Mouse (Mus musculus): ENCODE data around the gene Gucy2e. TPM values are rescaled to one million over a fixed set of nuclear protein-coding genes. Genes with fewer than 3 reads are reported as not detected.

Gucy2e gene
- polyA plus RNA-seq, 1 experiment from 2014 or later: 0.68 TPM

GRCm38 (mm10) chr11:69169313-69169712 lies 67.5 kb downstream of the Gucy2e start:
- no peak for ATAC-seq
- Histone ChIP-seq H3K27ac (ENCODE audit: low read length) (no peak overlapping the region), H3K9ac (replicated peaks; ENCODE audit: low read depth, low read length) (no peak overlapping the region), H3K27me3 (replicated peaks; ENCODE audit: control insufficient read depth, insufficient read depth, low read length) (no peaks in the 10 kb centered on the region), H3K4me3 (replicated peaks; ENCODE audit: low read length) (no peak overlapping the region), H3K4me2 (ENCODE audit: low read length) (no peak overlapping the region), H3K9me3 (ENCODE audit: control insufficient read depth, low read length) (no peaks in the 10 kb centered on the region), H3K36me3 (ENCODE audit: control insufficient read depth, insufficient read depth) (no peaks in the 10 kb centered on the region), H3K4me1 (replicated peaks; ENCODE audit: control insufficient read depth, insufficient read depth, low read length) (no peaks in the 10 kb centered on the region)
- 73% methylated on average over 12 of the region's 12 CpGs for WGBS

Other genes starting within 250 kb of the Gucy2e start
- gene Pfas, start 228.6 kb downstream of the Gucy2e start, polyA plus RNA-seq (2015; fragmentation: Nextera tagmentation; extraction: Ambion mirVana): 21.7 and 24.7 TPM in 2 replicates
- gene Ctc1, start 221.1 kb downstream of the Gucy2e start, polyA plus RNA-seq (2015; fragmentation: Nextera tagmentation; extraction: Ambion mirVana): 70.1 and 79.1 TPM in 2 replicates
- gene Aurkb, start 191.4 kb downstream of the Gucy2e start, polyA plus RNA-seq (2015; fragmentation: Nextera tagmentation; extraction: Ambion mirVana): 56.7 and 68.2 TPM in 2 replicates
- gene Borcs6, start 177.3 kb downstream of the Gucy2e start, polyA plus RNA-seq (2015; fragmentation: Nextera tagmentation; extraction: Ambion mirVana): 11.4 and 12.3 TPM in 2 replicates
- gene Tmem107, start 166.2 kb downstream of the Gucy2e start, polyA plus RNA-seq (2015; fragmentation: Nextera tagmentation; extraction: Ambion mirVana): 43.7 and 48.4 TPM in 2 replicates
- 217 and 259 TPM in 2 replicates for gene Vamp2, start 148.5 kb downstream of the Gucy2e start, polyA plus RNA-seq (2015; fragmentation: Nextera tagmentation; extraction: Ambion mirVana)
- gene Per1, start 141.8 kb downstream of the Gucy2e start, polyA plus RNA-seq (2015; fragmentation: Nextera tagmentation; extraction: Ambion mirVana): 11.8 and 12.1 TPM in 2 replicates
- 0.26 and 0.67 TPM in 2 replicates for gene Hes7, start 116.6 kb downstream of the Gucy2e start, polyA plus RNA-seq (2015; fragmentation: Nextera tagmentation; extraction: Ambion mirVana)
- 0.39 and 0.71 TPM in 2 replicates for gene 9130213A22Rik, start 114.4 kb downstream of the Gucy2e start, polyA plus RNA-seq (2015; fragmentation: Nextera tagmentation; extraction: Ambion mirVana)
- gene Aloxe3, start 111.1 kb downstream of the Gucy2e start, polyA plus RNA-seq (2015; fragmentation: Nextera tagmentation; extraction: Ambion mirVana): 2.8 and 3.5 TPM in 2 replicates
- 0.12 TPM in 1 of 2 replicates, not detected in the other for gene Alox12b, start 80.0 kb downstream of the Gucy2e start, polyA plus RNA-seq (2015; fragmentation: Nextera tagmentation; extraction: Ambion mirVana)
- gene Alox8, start 39.2 kb downstream of the Gucy2e start, polyA plus RNA-seq (2015; fragmentation: Nextera tagmentation; extraction: Ambion mirVana): 0.29 TPM in 1 of 2 replicates, not detected in the other
- 31.0 and 32.5 TPM in 2 replicates for gene Cntrob, start 86.7 kb upstream of the Gucy2e start, polyA plus RNA-seq (2015; fragmentation: Nextera tagmentation; extraction: Ambion mirVana)
- 162 and 166 TPM in 2 replicates for gene Trappc1, start 86.9 kb upstream of the Gucy2e start, polyA plus RNA-seq (2015; fragmentation: Nextera tagmentation; extraction: Ambion mirVana)
- 5.7 and 6.0 TPM in 2 replicates for gene Kcnab3, start 89.2 kb upstream of the Gucy2e start, polyA plus RNA-seq (2015; fragmentation: Nextera tagmentation; extraction: Ambion mirVana)
- gene Rnf227, start 103.4 kb upstream of the Gucy2e start, polyA plus RNA-seq (2015; fragmentation: Nextera tagmentation; extraction: Ambion mirVana): 109 and 144 TPM in 2 replicates
- 132 and 146 TPM in 2 replicates for gene Chd3, start 132.4 kb upstream of the Gucy2e start, polyA plus RNA-seq (2015; fragmentation: Nextera tagmentation; extraction: Ambion mirVana)
- 79.2 and 86.1 TPM in 2 replicates for gene Naa38, start 158.5 kb upstream of the Gucy2e start, polyA plus RNA-seq (2015; fragmentation: Nextera tagmentation; extraction: Ambion mirVana)
- 42.5 and 44.2 TPM in 2 replicates for gene Cyb5d1, start 158.6 kb upstream of the Gucy2e start, polyA plus RNA-seq (2015; fragmentation: Nextera tagmentation; extraction: Ambion mirVana)
- gene Tmem88, start 161.2 kb upstream of the Gucy2e start, polyA plus RNA-seq (2015; fragmentation: Nextera tagmentation; extraction: Ambion mirVana): 5.9 and 6.2 TPM in 2 replicates
- gene Kdm6b, start 176.6 kb upstream of the Gucy2e start, polyA plus RNA-seq (2015; fragmentation: Nextera tagmentation; extraction: Ambion mirVana): 48.4 and 52.8 TPM in 2 replicates